Mouse (Mus musculus) midbrain, postnatal 0 days (tissue): ENCODE data around the gene L2hgdh. TPM values are rescaled to one million over a fixed set of nuclear protein-coding genes. Genes with fewer than 3 reads are reported as not detected.
A peak's percentile ranks its signal among the peaks of the same experiment; 100 is the strongest.

Experiments
- ATAC-seq: fragments of 200-750 bp; cut with Nextera tagmentation; 2 replicates; pipeline ENCODE4 v1.8.0; 2017; ENCODE audit warnings: moderate number of reproducible peaks, mild to moderate bottlenecking, moderate TSS enrichment, moderate library complexity; ENCODE audit not compliant: low FRiP score
- DNase-seq: peaks from one replicate; pipeline ENCODE4 v3.0.0-alpha.2; 2015; ENCODE audit warnings: low spot score
- H3K27ac ChIP-seq: fragments of 300-500 bp; sonication (generic); 2 replicates; pipeline ENCODE4 v1.5.1; 2014; ENCODE audit warnings: low read depth, mild to moderate bottlenecking, low read length, mixed read lengths
- H3K27me3 ChIP-seq: fragments of 300-500 bp; sonication (generic); 2 replicates; pipeline ENCODE4 v1.6.1; 2014; ENCODE audit warnings: low read length, control low read depth, mixed read lengths; ENCODE audit not compliant: insufficient read depth
- H3K36me3 ChIP-seq: fragments of 300-500 bp; sonication (generic); 2 replicates; pipeline ENCODE4 v1.6.1; 2014; ENCODE audit warnings: low read length, control low read depth, mixed read lengths; ENCODE audit not compliant: insufficient read depth
- H3K4me1 ChIP-seq: fragments of 300-500 bp; sonication (generic); 2 replicates; pipeline ENCODE4 v1.6.1; 2014; ENCODE audit warnings: mild to moderate bottlenecking, control low read depth, antibody characterized with exemption, low read length, mixed read lengths; ENCODE audit not compliant: insufficient read depth
- H3K4me2 ChIP-seq: fragments of 300-500 bp; sonication (generic); 2 replicates; pipeline ENCODE4 v1.6.1; 2014; ENCODE audit warnings: low read depth, mild to moderate bottlenecking, low read length, mixed read lengths; ENCODE audit not compliant: poor library complexity, severe bottlenecking
- H3K4me3 ChIP-seq: fragments of 300-500 bp; sonication (generic); 2 replicates; pipeline ENCODE4 v1.5.1; 2014; ENCODE audit warnings: low read depth, mild to moderate bottlenecking, low read length, moderate library complexity
- H3K9ac ChIP-seq: fragments of 300-500 bp; sonication (generic); replicated peaks from 2 replicates; pipeline ENCODE4 v1.6.1; 2014; ENCODE audit warnings: mild to moderate bottlenecking, low read length, moderate library complexity, mixed read lengths; ENCODE audit not compliant: poor library complexity, severe bottlenecking
- H3K9me3 ChIP-seq: fragments of 300-500 bp; sonication (generic); 2 replicates; pipeline ENCODE4 v1.6.1; 2016; ENCODE audit warnings: low read length, control low read depth
- CTCF ChIP-seq: IDR thresholded peaks from 2 replicates; pipeline ENCODE4 v1.5.1; 2016; ENCODE audit warnings: antibody characterized with exemption, mild to moderate bottlenecking
- WGBS: fragments of 180-500 bp; shearing (Covaris S2); extraction: QIAGEN DNeasy Blood & Tissue Kit; methylation state at CpG from one replicate; pipeline ENCODE4 v1.1.7; 2014; 5-methylcytosine and 5-hydroxymethylcytosine counted together
- polyA plus RNA-seq: library from polyadenylated mRNA; unstranded; fragments of >200 nt; fragmentation: Nextera tagmentation; extraction: Ambion mirVana; gene quantifications from 2 replicates; pipeline ENCODE4 v1.2.1, GENCODE M21; 2015
- total RNA-seq: library from RNA; depleted of rRNA; stranded (reverse); fragments of >200 nt; gene quantifications from 2 replicates; pipeline ENCODE4 v1.2.3, GENCODE M21; 2014

L2hgdh gene
- total and polyA plus RNA-seq, 2 experiments from 2014 or later, result 9.8 to 11.0 TPM

DNA sequence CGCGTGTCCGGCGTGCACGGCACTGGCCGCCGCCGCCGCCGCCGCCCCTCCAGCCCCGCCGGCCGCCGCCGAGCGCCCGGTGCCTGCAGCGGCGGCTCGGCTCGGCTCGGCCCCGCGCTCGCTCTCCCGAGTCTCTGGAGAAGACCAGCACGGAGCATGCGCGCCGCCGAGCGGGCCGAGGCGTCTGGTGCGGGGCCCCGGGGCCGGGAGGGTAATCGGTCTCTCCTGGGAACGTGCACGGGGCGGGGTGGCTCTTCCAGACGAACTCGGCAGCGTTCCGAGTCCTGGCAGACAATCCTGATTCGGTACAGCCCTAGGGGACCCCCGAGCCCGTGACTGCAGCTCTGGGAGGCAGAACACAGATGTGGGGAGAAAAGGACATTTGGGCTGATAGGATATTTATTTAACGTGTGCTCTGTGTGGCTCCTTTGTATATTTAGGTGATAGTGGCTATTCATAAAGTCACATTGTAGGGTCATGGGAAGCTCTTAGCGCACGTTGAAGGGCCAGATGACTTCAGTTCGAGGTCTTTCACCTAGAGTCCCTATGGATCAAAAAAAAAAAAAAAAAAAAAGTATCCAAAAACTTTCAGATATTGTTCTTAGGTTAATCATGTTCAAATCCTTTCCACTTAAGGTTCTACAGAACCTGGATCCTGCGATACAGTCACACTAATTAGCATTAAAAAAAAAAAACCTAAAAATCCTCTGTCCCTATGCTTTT lies 42.4 kb downstream of the L2hgdh start:
- no peaks in the 10 kb centered on the region for H3K27me3 ChIP-seq
- peak overlapping the region; percentile 97 for H3K4me3 ChIP-seq
- WGBS, result under 1% methylated on average over 32 of the region's 54 CpGs
- peak overlapping the region; percentile 78 for H3K4me2 ChIP-seq
- no peaks in the 10 kb centered on the region; the same call in 1 of the 2 replicates for H3K4me1 ChIP-seq
- ATAC-seq (peak; percentile 83), DNase-seq (peak; percentile 88)
- TF ChIP-seq CTCF, result peak; percentile 8; the same call in 1 of the 2 replicates
- peak overlapping the region; percentile 96 for H3K27ac ChIP-seq
- H3K36me3 ChIP-seq, result no peaks in the 10 kb centered on the region
- H3K9ac ChIP-seq, result peak overlapping the region; percentile 93
- no peaks in the 10 kb centered on the region for H3K9me3 ChIP-seq

DNA sequence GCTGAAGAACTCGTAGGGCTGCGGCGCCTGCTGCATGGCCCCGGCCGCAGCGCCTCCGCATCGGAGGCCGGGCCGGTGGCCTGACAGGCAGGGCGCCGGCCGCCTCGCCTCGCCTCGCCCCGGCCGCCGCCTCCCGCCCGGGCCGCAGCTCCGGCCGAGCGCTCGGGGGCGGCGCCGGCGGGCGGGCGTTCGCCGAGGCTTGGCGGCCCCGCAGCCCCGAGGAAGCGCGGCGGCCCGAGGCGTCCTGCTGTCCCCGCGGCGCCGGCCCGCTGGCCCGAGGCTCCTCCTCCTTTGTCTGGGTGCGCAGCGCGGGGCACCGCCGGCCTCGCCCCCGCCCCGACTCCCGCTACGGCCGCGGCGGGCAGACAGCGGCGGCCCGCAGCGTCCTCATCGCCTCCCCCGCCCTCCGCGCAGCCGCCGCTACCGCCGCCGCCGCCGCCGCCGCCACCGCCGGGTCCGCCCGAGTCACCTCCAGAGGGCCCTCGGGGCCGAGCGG lies 43.1 kb downstream of the L2hgdh start, which contains the start of gene Sos2:
TSS of gene Sos2 (minus strand) at position 287 of the 496 bp plus-strand sequence.
- Histone ChIP-seq H3K9ac (peak within 1 kb of the TSS; percentile 93), H3K4me3 (peak within 1 kb of the TSS; percentile 97), H3K4me1 (no peaks in the 10 kb centered on the region; the same call in 1 of the 2 replicates), H3K27ac (peak within 1 kb of the TSS; percentile 96), H3K9me3 (no peaks in the 10 kb centered on the region), H3K27me3 (no peaks in the 10 kb centered on the region), H3K4me2 (peak within 1 kb of the TSS; percentile 78), H3K36me3 (no peaks in the 10 kb centered on the region)
- WGBS, result under 1% methylated on average over 27 of the region's 85 CpGs
- no peak for TF ChIP-seq CTCF
- ATAC-seq (peak; percentile 81), DNase-seq (peak; percentile 50)

DNA sequence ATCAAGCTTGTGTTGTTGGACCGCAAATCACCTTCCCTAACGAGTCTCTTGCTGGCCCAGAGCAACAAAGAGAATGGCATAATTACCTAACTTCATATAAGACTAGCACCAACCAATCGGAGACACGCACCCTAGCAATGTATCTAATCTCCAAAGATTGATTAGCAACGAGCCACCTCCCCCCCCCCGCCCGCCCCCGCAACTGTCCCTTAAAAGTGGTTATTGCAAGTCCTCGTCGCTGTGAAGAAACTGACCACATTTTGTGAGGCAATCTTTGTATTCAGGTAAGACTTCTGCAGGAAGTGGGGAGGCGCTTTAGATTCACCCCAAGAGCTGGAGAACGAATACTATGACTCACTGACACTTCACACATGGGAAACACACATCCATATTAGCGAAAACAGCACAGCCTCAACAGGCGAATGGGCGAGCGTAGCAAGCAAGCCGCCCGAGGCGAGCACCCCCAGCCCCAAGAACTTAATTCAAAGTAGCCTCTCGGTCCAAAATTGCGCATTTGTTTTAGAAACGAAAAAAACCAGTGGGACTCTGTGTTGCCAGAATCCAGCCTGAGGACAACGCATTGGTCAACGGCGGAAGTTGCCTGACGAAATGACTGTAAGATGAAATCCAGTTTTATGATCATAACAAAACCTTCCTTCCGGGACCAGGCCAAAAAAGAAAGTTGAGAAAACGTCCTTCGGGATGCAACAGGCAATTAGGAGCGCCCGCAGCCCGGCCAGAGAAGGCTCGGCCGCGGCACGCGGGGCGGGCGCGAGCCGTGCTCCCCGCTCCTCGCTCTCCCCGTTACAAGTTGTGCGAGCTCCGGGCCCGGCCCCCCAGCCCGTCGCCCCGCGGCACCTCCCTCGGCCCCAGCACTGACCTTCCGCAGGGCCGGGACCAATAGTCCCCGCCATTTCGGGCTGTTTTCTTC lies 43.8 kb downstream of the L2hgdh start:
- 1% methylated on average over 55 of the region's 56 CpGs for WGBS
- TF ChIP-seq CTCF, result no peak
- ATAC-seq (peak; percentile 49), DNase-seq (peak; percentile 43)
- Histone ChIP-seq H3K27me3 (no peaks in the 10 kb centered on the region), H3K4me2 (peak overlapping the region; percentile 78), H3K9me3 (no peaks in the 10 kb centered on the region), H3K4me3 (peak overlapping the region; percentile 97), H3K9ac (peak overlapping the region; percentile 93), H3K36me3 (no peaks in the 10 kb centered on the region), H3K27ac (peak overlapping the region; percentile 96), H3K4me1 (no peaks in the 10 kb centered on the region; the same call in 1 of the 2 replicates)

DNA sequence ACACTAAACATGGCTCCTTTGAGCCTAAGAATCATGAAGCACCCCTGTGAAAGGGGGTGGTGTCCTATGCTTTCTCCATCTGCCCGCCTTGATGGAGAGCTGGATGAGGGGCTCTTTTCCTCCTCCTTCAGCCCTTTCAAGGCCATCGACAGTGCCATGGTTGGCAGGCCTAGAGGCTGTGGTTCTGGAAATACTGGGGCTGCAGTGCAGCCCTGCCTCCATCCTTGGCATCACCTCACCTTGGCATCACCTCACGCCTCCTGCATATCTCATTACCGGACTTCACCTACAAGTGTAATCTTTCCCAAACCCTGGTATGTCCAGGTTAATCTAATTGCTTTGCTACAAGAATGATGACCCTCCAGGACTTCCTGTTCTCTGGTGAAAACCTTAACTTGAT lies 48.5 kb downstream of the L2hgdh start:
- TF ChIP-seq CTCF, result no peak
- Histone ChIP-seq H3K27me3 (no peaks in the 10 kb centered on the region), H3K9me3 (no peaks in the 10 kb centered on the region), H3K27ac (no peak overlapping the region), H3K36me3 (no peaks in the 10 kb centered on the region), H3K4me2 (no peak overlapping the region), H3K9ac (no peak overlapping the region), H3K4me1 (no peaks in the 10 kb centered on the region; the same call in 1 of the 2 replicates), H3K4me3 (no peak overlapping the region)
- DNase-seq, result no peak
- 91% methylated on average over 4 of the region's 4 CpGs for WGBS
- no peak for ATAC-seq

DNA sequence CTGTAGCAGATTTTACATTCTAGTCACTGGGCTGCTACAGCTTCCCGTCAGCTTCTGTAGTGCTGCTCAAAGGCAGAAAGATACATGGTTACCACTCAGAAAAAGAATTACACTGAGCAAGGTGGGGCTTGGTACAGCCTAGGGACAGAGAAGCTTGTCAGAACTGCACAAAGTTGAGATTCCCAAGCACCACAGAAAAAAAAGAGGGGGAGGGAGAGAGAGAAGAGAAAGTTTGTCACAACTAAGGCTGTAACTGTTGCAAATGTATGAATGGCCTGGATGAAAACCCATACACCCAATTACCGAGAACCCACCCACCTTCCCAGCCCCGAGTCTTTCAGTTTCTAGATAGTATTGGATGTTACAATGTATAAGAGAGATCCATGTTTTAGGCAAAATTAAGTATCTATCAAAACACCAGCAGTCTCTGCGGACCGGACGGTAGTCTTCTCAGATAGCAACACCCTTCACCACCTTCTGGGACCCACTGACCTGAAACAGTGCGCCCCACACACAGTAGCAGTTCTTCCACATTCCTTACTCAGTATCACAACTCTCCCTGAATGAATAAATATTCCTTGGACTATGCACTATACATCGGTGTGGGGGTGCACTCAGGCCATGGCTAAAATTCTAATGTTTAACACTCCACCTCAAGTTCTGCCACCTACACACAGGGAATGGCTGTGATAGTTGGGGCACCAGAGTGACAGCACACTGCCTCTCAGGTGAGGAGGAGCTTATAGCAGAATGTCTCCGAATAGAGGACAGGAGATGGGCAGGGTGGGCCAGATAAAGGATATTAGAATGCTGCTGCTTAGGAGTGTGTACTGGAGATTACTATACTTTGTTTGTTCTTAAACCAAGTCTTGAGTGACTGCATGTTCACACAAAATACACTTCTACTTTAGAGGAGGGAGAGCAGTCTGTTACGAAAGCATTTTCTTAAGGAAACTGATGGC lies 49.8 kb downstream of the L2hgdh start:
- Histone ChIP-seq H3K4me2 (no peak overlapping the region), H3K9me3 (no peaks in the 10 kb centered on the region), H3K27me3 (no peaks in the 10 kb centered on the region), H3K4me1 (no peaks in the 10 kb centered on the region), H3K4me3 (no peak overlapping the region), H3K27ac (no peak overlapping the region), H3K36me3 (no peaks in the 10 kb centered on the region), H3K9ac (no peak overlapping the region)
- WGBS, result 84% methylated on average over 10 of the region's 10 CpGs
- DNase-seq (no peak), ATAC-seq (no peak)
- no peak for TF ChIP-seq CTCF
